Mouse (Mus musculus): ENCODE data around the gene Cblc.
A peak's percentile ranks its signal among the peaks of the same experiment; 100 is the strongest.

The Cblc gene

DNA sequence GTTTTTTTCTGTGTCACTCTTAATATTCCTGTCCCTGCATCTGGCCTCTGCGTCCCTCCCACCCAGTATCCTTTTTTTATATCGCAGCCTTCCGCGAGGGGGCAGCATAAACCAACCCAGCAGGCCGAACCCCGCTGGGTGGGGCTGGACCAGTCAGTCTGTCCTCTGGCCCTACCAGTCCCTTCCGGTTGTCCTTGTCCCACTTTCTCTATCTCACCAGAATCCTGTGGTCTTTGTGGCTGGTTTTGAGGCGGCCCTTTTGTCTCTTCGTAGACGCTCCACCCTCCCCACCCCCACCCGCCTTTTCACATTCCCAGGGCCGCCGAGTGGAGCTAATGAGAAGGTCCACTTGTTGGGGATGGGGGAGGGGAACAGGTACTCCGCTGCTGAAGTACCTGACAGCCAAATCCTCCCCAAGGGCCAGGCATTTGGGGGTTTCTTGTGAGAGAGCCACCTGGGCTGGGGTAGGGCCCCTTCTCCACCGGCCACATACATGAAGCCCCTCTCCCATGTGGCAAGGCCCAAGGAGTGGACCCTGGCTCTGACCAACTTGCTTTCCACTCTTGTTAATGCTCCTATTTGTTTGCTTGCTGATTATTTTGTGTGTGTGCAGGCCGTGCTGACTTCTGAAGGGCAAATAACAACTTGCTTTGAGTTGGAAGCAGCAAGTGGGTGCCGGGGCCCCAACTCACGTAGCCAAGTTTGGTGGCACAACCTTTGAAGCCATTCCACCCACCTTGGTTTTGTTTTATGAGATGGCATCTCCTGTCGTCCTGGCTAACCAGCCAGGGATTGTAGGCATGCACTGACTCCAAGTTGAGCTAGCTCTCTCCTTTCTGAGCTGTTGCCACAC is 46.2 kb downstream of the Cblc start, which contains the start of gene Nectin2:
TSS of gene Nectin2 (minus strand) at position 267 of the 853 bp plus-strand sequence.
- peak; percentile 90 for DNase-seq (ENCODE audit: low spot score)

DNA sequence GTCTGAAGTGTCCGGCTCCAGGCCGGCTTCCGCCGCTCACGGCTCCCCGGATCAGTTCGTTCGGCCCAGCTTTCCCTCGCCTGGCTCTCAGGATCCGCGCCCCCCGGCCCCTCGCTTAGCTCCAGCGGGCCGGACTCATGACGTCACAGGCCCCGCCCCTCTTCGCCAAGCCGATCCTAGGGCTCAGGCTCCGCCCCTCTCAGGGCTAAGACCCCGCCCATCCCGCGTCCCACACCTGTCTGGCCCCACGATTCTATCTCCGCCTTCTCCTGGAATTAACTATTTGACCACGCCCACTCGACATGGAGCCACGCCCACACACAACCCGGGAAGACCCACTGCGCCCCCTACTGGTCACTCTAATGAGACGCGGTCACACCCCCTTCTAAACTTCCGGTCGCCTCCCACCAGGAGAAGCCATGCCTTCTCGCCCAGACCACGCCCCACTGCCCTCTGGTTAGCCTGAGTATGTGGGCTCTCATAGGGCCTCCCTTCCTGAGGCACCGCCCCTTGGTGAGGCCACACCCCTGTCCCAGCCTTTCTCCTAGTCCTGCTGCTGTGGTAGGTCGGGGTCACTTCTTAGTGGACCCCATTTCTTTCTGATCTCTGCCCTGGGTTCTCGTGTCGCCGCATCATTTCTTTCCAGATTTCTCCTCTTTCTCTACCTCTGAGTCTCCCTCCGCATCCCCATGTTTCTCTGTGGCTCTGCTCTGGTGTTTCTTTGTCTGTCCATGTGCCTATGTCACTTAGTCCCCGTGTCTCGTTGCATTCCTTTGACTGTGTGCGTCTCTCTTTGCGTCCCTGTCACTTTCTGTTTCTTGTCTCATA is 47.0 kb downstream of the Cblc start:
- DNase-seq (ENCODE audit: low spot score) = peak; percentile 99

DNA sequence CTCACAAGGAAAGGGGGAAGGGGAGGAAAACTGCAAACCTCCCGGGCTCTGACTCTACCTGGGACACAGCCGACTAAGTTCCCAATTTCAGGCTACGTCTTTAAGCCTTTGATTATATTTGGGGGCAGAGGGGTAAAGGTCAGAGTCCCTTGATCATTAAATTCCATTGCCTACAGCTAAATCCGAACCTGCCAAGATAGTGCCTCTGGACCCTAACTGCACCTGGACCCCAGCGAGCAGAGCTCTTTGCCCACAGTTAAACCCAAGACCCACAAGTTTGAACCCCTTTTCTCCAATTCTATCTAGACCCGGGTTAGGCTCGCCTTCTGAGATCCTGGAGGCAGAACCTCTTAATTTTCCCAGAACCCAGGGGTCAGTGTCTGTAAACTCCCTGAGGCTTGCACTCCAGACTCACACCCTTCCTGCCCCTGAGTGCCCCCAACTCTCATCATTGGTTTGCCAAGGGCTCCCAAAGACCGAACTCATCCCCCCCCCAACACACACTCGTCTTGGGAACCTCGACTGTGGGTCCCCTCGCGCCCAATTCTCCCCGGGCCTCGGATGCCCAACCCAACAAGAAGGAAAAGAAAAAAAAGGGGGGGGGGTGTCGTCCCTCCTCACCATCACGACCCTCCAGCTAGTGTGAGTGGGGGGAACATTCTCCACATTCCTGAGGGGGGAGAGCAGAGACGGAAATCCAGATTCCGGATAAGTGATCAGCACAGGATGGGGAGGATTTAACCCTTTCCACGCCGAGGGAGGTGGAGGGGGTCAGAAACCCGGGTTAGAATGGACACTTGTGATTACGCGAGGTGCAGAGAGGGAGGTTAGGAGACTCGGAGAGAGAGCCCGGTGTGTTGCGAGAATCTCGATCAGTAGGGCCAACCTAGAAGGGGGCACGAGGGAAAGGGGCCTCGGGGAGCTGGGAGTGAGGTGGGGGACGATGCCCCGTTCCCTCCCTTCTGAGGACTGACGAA is 48.1 kb downstream of the Cblc start:
- peak; percentile 77 for DNase-seq (ENCODE audit: low spot score)

DNA sequence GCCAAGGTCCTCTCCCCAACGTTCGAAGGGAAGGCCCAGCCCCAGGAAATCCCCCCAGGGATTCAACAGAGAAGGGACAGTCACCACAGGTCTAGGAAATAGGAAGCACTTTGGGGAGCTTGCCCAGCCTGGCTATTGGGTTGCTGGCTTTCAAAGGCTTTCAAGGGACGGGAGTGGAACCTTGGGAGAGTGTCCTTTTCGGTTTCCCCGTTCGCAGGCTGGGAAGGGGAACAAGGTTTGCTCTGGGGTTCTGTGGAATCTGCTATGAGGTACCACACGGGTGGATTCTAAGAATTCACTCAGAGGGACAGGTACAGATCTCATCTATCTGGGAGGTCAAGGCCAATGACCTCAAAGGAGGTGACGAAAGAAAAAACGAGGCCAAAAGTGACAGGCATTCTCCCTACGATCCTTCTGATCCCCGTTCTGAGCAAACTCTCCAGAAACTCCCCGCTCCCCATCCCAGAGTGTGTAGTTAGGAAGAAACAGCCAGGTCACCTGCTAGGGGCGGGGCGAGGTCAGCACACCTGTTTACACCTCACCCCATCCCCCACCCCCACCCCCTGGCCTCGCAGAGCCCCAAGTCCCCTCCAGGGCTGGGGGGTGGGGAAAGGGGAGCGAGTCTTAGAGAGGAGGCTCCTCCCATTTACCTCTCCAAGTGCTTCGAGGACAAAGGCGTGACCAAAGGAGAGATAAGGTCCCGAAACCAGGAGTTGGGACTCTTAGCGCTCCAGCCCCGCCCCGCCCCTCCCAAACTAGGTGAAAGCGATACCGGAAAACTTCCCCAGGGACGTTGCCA is 49.0 kb downstream of the Cblc start:
- DNase-seq (ENCODE audit: low spot score) = peak; percentile 89

DNA sequence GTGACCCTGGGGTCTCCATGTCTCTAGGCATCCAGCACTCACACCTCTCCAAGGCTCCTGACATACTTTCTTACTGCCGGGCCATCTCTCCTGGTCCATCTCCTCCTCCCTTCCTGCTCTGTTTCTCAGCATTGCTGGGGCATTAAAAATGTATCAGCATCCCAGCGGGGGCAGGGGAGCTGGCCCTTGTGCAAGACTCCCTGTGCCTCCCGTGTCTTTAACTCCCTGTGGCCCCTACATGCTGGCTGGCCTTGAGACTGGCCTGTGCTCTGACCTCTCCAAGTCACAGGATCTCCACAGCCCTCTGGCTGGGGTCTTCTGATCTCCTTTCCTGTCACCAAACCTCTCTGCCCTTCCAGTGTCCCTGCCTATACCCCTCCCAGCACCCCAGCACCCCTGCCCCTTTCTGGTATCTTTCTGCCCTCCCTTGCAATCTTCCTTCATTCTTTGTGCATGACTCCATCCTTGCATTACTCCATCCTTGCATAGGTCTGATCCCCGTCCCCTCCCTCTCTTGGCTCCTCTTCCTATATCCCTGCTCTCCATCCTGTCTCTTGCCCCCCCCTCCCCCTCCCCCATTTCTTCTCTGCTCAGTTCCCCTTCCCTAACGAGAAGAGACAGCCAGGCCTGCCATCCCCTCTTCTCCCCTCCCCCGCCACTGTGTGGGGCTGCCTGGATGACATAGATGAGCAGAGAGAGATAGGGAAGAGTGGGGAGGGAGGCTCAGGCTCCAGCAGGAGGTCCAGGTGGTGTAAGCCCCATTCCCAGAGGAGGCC is 50.0 kb downstream of the Cblc start:
- DNase-seq (ENCODE audit: low spot score) = peak; percentile 47

DNA sequence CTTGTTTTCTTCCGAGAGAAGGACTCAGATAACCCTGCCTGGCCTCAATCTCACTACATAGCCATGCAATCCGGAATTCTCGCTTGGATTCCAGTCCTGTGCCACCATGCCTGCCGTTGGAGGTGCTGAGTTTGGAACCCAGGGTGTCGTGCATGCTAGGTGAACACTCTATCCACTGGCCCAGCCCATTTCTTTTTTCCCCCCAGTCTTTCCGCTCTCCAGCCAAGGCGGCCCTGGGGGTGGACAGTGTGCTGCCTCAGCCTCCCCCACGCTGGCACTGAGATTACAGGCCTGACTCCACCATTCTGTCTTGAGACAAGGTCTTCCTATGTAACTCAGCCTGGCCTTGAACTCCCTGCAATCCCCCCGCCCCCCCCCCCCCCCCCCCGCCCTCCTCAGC is 50.6 kb downstream of the Cblc start:
- no peak for DNase-seq (ENCODE audit: low spot score)

DNA sequence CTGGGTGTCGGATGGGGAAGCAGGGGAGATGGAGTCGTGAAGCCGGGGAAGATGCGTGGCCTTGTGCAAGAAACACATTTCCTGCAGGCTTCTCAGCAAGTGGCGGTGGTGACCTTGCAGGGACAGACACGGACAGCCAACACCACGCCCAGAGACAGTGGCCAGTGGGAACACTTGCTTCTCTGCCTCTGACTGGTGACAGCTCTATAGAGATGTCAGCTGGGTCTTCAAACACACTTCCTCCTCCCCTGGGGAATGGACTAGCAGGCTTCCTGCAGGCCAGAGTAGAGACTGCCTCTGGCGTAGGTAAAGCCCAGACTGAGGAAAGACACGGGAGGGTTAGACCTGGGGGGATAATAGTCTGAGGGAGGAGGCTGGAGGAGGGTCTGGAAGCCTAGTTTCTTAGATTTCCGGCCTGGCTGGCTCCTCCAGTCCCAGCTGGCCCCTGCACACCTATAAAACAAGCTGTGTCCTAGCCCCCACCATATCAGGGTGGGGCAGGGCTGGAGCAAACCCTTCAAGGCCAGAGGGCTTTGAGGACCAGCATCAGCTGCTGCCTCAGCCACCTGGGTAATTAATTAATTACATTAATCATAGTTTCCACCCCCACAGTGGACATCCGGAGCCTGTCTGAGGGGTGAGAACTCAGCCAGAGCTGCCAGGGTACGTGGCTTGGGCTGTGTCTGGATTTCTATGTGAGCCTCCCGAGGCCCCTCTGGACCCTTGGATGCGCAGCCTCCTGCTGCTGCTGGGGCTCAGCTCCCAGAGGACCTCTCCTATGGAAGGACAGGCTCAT is 51.8 kb downstream of the Cblc start:
- no peak for DNase-seq (ENCODE audit: low spot score)

DNA sequence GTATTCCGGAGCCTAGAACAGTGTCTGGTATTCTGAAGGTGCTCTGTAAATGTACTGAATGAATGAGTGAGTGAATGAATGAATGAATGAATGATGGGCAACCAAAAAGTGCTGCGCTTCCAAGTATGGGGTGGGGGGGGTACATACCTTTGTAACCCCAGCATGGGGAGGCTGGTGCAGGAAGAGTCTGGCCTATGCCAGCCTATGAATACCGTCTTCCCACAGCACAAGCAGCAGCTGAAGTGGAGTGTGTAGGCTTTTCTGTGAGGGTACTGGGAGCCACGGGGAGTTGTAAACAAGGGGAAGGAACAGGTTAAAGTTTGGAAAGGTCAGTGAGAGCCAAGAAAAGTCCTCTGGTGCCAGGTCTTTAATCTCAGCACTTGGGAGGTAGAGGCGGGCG is 52.8 kb downstream of the Cblc start:
- no peak for DNase-seq (ENCODE audit: low spot score)

DNA sequence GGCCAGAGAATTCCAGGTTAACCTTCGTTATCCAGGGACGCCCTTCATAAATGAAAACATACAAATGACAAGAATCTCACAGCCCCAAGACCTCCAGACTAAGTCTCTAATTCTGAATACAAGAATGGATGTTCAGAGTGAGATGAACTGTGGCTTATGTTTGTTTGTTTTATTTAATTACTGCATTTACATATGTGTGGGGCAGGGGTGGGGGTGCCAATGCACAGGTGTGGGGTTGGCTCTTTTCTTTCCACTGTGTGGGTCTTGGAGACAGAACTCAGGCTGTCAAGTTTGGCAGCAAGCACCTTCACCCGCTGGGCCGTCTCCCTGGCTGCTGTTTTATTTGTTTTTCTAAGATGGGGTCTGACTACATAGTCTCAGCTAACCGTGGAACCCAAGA is 54.1 kb downstream of the Cblc start:
- DNase-seq (ENCODE audit: low spot score) = no peak

DNA sequence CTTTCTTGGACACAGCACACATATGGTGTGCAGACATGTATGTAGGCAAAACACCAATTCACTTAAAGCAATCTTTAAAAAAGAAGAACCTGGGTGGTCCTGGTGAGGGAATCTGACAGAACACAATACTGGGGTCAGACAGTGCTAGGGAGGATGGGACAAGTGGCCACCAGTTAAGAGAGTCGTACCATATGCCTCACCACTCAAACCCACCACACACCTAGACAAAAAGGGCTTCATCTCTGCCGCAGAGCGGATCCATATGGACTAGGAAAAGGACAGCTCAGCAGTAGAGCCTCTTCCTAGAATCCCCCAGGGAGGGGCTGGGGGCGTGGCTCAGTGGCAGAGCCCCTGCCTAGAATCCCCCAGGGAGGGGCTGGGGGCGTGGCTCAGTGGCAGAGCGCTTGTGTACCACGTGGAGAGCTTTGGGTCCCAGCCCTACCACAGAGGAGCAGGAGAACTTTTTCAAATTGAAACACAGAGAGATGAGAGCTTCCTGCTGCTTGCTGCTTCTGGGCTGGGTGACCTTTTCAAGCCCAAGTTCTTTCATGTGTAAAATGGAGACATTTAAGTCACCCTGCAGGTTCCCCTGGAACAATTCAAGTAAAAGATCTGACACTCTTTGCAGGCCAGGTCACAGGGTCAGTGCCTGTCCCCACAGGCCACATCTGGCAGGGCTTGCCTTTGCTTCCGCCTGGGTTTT is 55.1 kb downstream of the Cblc start:
- DNase-seq (ENCODE audit: low spot score) = peak; percentile 79

DNA sequence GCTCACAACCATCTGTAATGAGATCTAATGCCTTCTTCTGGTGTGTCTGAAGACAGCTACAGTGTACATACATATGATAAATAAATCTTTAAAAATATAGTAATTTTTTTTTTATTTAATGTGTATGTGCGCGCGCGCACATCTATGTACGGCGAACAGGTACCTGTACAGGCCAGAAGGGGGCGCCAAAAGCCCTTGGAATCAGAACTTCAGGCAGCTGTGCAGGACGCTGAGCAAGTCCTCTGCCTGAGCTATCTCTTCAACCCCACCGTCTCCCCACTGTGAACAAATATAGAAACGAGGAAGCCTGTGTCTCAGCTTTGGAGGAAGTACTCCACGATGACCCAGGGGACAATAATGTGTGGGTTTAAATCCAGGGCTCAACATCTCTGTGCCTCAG is 56.3 kb downstream of the Cblc start:
- DNase-seq (ENCODE audit: low spot score) = no peak

DNA sequence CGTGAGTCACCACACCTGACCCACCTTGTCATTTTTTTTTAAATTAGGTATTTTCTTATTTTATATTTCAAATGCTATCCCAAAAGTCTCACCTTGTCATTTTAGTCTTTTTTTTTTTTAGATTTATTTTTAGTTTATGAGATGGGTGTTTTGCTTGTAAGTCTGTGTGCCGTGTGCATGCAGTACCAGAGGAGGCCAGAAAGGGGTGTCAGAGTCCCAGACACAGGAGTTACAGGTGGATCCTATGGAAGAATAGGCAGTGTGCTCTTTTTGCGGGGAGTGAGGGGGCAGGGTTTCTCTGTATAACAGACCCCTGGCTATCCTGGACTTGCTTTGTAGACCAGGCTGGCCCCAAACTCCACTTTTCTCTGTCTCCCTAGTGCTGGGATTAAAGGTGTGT is 57.8 kb downstream of the Cblc start:
- DNase-seq (ENCODE audit: low spot score) = no peak

DNA sequence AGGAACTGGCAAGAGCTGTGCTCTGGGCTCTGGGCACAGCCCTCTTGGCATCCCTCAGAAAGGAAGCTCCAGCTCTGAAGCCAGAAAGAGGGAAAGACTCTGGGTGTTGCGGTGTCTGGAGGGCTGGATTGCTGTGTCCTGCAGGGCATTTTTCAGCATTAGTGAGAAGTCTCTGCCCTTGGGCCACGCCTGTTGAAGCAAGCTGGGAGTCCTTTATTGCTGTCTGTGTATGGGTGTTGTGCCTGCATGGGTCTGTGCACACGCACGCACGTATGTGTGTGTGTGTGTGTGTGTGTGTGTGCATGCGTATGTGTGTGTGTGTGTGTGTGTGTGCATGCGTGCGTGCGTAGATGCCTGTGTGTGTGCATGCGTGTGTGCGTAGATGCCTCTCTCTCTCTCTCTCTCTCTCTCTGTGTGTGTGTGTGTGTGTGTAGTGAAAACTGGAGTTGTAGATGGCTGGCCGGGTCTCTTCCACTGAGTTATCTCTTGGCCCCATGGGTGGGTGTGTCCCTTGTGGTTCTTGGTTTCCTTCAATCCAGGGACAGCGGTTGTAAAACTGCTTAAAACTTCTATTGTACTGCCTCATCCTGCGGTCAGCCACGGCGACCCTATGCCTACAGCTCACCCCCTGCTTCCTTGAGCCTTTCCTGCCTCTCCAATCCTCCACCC is 60.1 kb downstream of the Cblc start:
- DNase-seq (ENCODE audit: low spot score) = no peak

DNA sequence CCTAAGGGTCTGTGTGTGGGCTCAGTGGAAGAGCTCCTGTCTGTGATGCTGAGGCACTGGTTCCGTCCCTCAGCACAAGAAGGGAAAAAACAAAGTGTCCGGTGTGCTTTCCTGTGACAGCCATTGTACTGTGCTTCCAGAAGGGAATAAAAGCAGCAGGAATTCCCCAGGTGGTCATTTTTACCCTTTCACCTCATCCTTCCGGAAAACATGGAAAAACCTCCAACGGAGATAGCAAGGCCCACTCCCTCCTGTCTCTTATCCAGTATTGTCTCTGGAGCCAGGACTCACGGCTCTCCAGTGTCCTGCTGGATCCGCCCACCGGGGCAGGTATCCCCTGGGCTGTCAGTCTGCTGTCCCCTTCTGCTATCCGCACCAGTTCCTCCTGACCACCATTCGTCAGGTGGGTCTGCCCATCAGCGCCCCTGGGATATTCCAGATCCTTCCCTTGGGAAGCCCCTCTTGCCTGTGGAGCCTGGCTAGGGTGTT is 62.4 kb downstream of the Cblc start:
- DNase-seq (ENCODE audit: low spot score) = no peak

Measured in yolk sac, embryonic 10.5 days (tissue).